Mouse (Mus musculus) liver, embryonic 14.5 days (tissue): ENCODE results near the gene Hhat.

Experiments
- CTCF ChIP-seq: IDR thresholded peaks from 2 replicates; pipeline ENCODE4 v1.5.1; 2016; ENCODE audit warnings: antibody characterized with exemption, low read depth, control low read depth
- EP300 ChIP-seq: IDR thresholded peaks from 2 replicates; pipeline ENCODE4 v1.6.1; 2016; ENCODE audit warnings: antibody characterized with exemption, low read depth

GRCm38 (mm10) chr1:192663608-192664007 is 107.4 kb downstream of the Hhat start:
- TF ChIP-seq CTCF (no peak), EP300 (no peak)
